Mouse (Mus musculus) lung, embryonic 14.5 days (tissue): ENCODE results near the gene Chek2. TPM values are rescaled to one million over a fixed set of nuclear protein-coding genes. Genes with fewer than 3 reads are reported as not detected.

Experiments used
- ATAC-seq: fragments of 200-750 bp; cut with Nextera tagmentation; 2 replicates; pipeline ENCODE4 v1.8.0; 2017; ENCODE audit warnings: mild to moderate bottlenecking, moderate TSS enrichment, moderate library complexity; ENCODE audit not compliant: insufficient read depth
- DNase-seq: peaks from one replicate; pipeline ENCODE4 v3.0.0-alpha.2; 2015
- H3K27ac ChIP-seq: fragments of 300-500 bp; sonication (generic); 2 replicates; pipeline ENCODE4 v1.5.1; 2014; ENCODE audit warnings: low read depth, mild to moderate bottlenecking, moderate library complexity
- H3K27me3 ChIP-seq: fragments of 300-500 bp; sonication (generic); 2 replicates; pipeline ENCODE4 v1.6.1; 2014; ENCODE audit warnings: low read length, control low read depth; ENCODE audit not compliant: insufficient read depth
- H3K36me3 ChIP-seq: fragments of 300-500 bp; sonication (generic); 2 replicates; pipeline ENCODE4 v1.6.1; 2014; ENCODE audit warnings: control low read depth; ENCODE audit not compliant: insufficient read depth
- H3K4me1 ChIP-seq: fragments of 300-500 bp; sonication (generic); 2 replicates; pipeline ENCODE4 v1.6.1; 2014; ENCODE audit warnings: antibody characterized with exemption, control low read depth; ENCODE audit not compliant: insufficient read depth
- H3K4me2 ChIP-seq: fragments of 300-500 bp; sonication (generic); 2 replicates; pipeline ENCODE4 v1.6.1; 2014; ENCODE audit warnings: mild to moderate bottlenecking
- H3K4me3 ChIP-seq: fragments of 300-500 bp; sonication (generic); 2 replicates; pipeline ENCODE4 v1.5.1; 2014; ENCODE audit warnings: low read depth, low read length
- H3K9ac ChIP-seq: fragments of 300-500 bp; sonication (generic); 2 replicates; pipeline ENCODE4 v1.6.1; 2014
- H3K9me3 ChIP-seq: fragments of 300-500 bp; sonication (generic); 2 replicates; pipeline ENCODE4 v1.6.1; 2016; ENCODE audit warnings: low read depth, low read length, control low read depth
- CTCF ChIP-seq: IDR thresholded peaks from 2 replicates; pipeline ENCODE4 v1.5.1; 2016; ENCODE audit warnings: antibody characterized with exemption, low read depth
- WGBS: fragments of 180-500 bp; shearing (Covaris S2); extraction: QIAGEN DNeasy Blood & Tissue Kit; methylation state at CpG from one replicate; pipeline ENCODE4 v1.1.7; 2014; 5-methylcytosine and 5-hydroxymethylcytosine counted together
- polyA plus RNA-seq: library from polyadenylated mRNA; unstranded; fragments of >200 nt; fragmentation: Nextera tagmentation; extraction: Ambion mirVana; gene quantifications from 2 replicates; pipeline ENCODE4 v1.2.1, GENCODE M21; 2014

Chek2 gene
- 32.0 and 33.8 TPM in 2 replicates for polyA plus RNA-seq

DNA sequence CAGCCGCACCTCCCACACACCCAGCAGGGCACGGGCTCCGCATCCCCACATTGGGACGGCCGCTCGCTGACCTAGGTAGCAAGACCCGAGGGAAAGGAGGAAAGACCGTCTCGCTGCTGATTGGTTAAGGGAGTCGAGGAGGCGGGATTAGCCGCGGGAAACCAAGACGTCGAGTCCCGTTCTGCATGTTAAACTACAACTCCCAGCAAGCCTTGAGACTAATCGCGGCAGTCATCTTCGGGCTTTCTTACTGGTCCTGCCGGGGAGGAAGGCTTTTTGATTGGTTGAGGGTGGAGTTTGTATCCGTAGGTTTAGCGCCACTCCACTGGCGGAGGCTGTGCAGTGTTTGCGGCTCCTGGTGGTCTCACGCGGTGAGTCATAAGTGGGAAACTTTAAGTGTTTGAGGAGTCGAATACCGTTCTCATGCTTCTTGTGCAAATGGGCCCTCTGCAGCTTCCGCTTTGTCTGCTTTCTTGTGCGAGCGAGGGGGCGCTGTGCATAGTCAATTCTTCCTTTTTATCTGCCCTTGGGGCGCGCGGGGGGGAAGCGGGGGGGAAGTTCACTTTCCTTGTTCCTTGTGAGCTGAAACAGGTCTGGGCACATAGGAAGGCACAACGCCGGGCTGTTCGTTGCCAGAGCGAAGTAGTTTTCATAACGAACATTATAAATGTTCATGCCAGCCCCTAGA lies at the start of gene Chek2, which contains the start of gene Hscb:
Chek2 (plus strand) TSS at position 302 of the 688 bp plus-strand sequence.
Hscb (minus strand) TSS at position 100 of the 688 bp plus-strand sequence.
- under 1% methylated on average over 41 of the region's 41 CpGs for WGBS
- no peaks in the 10 kb centered on the region for H3K4me1 ChIP-seq
- ATAC-seq (peak; percentile 99), DNase-seq (peak; percentile 99)
- H3K4me3 ChIP-seq: peak within 1 kb of the TSS; percentile 73
- TF ChIP-seq CTCF: peak; percentile 62
- no peaks in the 10 kb centered on the region for H3K9me3 ChIP-seq
- H3K27me3 ChIP-seq: no peaks in the 10 kb centered on the region
- H3K36me3 ChIP-seq: peaks cover 15% of the 10 kb centered on the region
- H3K9ac ChIP-seq: peak within 1 kb of the TSS; percentile 75
- peak within 1 kb of the TSS; percentile 83 for H3K4me2 ChIP-seq
- H3K27ac ChIP-seq: peak within 1 kb of the TSS; percentile 86

DNA sequence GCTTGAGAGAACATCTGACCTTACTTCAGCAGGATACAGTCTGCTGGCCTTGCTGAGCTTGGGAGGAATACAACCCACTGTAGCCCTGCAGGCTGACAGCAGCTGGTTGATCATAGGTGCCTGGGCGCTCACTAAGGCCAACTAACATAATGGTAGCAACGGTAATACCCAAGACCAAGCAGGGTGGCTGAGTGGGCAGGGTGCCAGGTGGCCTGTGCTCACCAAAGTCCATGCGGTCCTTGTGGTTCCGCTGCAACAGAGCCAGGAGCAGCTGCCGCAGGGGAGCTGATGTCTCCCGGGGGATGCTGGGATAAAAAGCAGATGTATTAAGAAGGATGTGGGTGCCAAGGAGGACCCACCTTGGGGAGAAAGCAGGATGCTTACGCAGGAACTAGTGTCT lies 45.4 kb upstream of the Chek2 start:
- no peak overlapping the region for H3K4me3 ChIP-seq
- H3K9me3 ChIP-seq: no peaks in the 10 kb centered on the region
- H3K27me3 ChIP-seq: no peaks in the 10 kb centered on the region
- H3K4me1 ChIP-seq: no peaks in the 10 kb centered on the region
- no peak for ATAC-seq
- DNase-seq: no peak
- no peak for TF ChIP-seq CTCF
- 91% methylated on average over 7 of the region's 7 CpGs for WGBS
- H3K36me3 ChIP-seq: peaks cover 100% of the 10 kb centered on the region
- H3K4me2 ChIP-seq: no peak overlapping the region
- no peak overlapping the region for H3K9ac ChIP-seq
- no peak overlapping the region for H3K27ac ChIP-seq

DNA sequence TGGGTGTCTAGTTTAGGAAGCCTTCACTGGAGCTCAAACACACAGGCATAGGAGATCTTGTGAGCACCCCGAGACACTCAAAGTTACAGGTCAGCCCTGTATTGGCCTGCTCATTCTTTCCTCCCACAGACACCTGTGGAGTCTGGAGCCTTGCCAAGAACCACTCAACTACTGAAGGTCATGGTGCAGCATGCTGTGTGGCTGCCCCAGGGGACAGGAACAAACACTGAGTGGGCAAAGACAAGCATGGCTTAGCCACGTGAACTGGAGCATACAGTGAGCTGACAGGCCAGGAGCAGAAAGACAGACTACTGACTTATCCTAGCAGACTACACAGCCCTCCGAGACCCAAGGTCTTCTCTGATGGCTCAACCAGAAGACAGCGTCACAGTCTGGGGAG lies 42.1 kb upstream of the Chek2 start:
- 60% methylated on average over 4 of the region's 4 CpGs for WGBS
- no peak for ATAC-seq
- H3K27ac ChIP-seq: no peak overlapping the region

DNA sequence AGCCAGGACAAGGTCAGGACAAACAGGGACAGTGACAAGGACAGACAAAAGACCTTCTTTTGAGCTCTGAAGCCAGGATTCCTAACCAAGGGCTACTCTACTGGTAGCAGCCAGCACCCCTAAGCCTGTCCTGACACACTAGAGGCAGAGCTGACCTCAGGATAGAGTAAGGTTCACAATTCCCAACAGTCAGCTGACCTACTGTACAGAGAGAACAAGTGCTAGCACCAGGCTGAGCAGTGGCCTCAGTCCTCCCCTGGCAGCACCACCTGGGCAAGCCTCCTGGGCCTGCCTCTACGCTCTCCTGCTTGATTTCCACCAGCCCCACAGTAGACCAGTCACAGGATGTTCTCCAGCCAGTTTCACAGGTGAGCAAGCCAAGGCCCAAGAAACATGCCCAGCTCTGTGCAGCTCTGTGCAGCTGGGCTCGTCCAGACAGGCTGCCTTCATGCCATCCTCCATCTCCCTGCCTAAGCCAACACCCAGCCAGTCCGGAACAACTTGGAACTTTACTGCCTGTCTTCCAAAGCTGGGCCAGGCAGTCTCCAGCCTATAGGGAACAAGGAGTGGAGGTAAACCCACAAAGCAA lies 38.6 kb upstream of the Chek2 start:
- no peaks in the 10 kb centered on the region for H3K9me3 ChIP-seq
- peaks cover 80% of the 10 kb centered on the region for H3K36me3 ChIP-seq
- no peaks in the 10 kb centered on the region for H3K27me3 ChIP-seq
- H3K9ac ChIP-seq: no peak overlapping the region
- DNase-seq (no peak), ATAC-seq (no peak)
- no peak overlapping the region for H3K4me2 ChIP-seq
- H3K4me3 ChIP-seq: no peak overlapping the region
- 86% methylated on average over 3 of the region's 3 CpGs for WGBS
- no peak for TF ChIP-seq CTCF
- no peaks in the 10 kb centered on the region for H3K4me1 ChIP-seq
- H3K27ac ChIP-seq: no peak overlapping the region

More for the DNA sequence above, 42.1 kb upstream of the Chek2 start:
- Histone ChIP-seq H3K27me3 (no peaks in the 10 kb centered on the region), H3K4me1 (no peaks in the 10 kb centered on the region), H3K9ac (no peak overlapping the region), H3K36me3 (peaks cover 97% of the 10 kb centered on the region), H3K4me2 (no peak overlapping the region), H3K4me3 (no peak overlapping the region), H3K9me3 (no peaks in the 10 kb centered on the region)
- peak; percentile 39 for DNase-seq
- no peak for TF ChIP-seq CTCF

DNA sequence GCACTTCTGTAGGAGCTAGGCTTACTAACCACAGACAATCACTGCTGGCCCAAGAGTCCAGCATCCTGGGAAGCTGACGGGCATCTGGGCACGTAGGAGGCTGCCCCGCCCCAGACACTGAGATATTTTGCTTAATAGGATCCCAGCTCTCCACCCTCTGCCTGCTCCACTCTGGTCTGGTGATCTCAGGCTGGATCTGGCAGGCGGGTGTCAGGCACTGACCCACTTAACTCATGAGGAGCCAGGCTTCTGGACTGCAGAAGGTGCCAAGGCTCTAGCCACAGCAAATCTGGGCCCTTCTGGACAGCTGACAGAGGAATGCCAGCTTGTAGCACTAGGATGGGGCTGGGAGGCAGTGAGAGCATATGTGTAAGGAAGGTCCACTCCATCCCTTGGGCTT lies 37.6 kb upstream of the Chek2 start:
- Histone ChIP-seq H3K27ac (no peak overlapping the region), H3K27me3 (no peaks in the 10 kb centered on the region), H3K4me1 (peaks cover 3% of the 10 kb centered on the region; the same call in 1 of the 2 replicates), H3K4me3 (no peak overlapping the region), H3K9me3 (no peaks in the 10 kb centered on the region), H3K36me3 (peaks cover 80% of the 10 kb centered on the region), H3K4me2 (no peak overlapping the region), H3K9ac (no peak overlapping the region)
- DNase-seq (no peak), ATAC-seq (no peak)
- 86% methylated on average over 4 of the region's 4 CpGs for whole genome bisulfite sequencing
- TF ChIP-seq CTCF: no peak

GRCm38 (mm10) chr5:110802809-110803208 lies 37.0 kb upstream of the Chek2 start:
- no peak overlapping the region for H3K9ac ChIP-seq
- no peak overlapping the region for H3K4me2 ChIP-seq

DNA sequence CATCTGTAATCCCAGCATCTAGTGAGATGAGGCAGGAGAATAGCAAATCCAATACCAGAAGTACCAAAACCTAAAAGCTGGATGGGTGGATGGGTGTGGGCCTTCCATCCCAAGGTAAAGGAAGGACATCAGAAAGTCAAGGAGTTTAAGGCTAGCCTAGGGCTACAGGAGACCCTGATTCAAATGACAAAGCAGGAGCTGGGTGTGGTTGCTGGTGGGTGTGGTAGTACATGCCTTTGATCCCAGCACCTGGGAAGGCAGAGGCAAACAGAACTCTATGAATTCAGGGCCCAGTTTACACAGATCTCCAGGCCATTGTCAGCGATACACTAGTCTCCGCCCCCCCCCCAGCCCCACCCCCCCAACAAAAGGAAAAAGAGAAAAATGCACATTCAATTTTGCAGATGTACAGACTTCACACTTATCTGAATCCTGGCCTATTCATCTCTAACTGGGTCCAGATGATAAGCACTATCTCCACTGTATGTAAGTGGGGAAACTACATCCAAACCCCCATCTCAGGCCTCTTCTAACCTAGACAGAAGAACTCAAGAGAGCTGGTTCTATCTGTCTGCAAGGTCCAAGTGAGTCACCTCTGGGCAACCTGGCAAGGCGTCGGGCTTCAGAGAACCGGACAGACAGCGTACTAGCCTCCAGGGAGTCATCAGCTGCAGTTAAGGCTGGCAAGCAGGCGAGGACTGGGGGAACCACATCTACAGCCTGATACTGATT lies 35.6 kb upstream of the Chek2 start:
- Histone ChIP-seq H3K36me3 (peaks cover 66% of the 10 kb centered on the region), H3K4me3 (no peak overlapping the region), H3K27me3 (no peaks in the 10 kb centered on the region), H3K9ac (no peak overlapping the region), H3K9me3 (no peaks in the 10 kb centered on the region), H3K4me1 (peaks cover 14% of the 10 kb centered on the region), H3K4me2 (no peak overlapping the region), H3K27ac (no peak overlapping the region)
- DNase-seq (no peak), ATAC-seq (no peak)
- WGBS: 87% methylated on average over 7 of the region's 7 CpGs
- TF ChIP-seq CTCF: no peak

More at GRCm38 (mm10) chr5:110802809-110803208, 37.0 kb upstream of the Chek2 start:
- Histone ChIP-seq H3K36me3 (peaks cover 79% of the 10 kb centered on the region), H3K27ac (no peak overlapping the region), H3K27me3 (no peaks in the 10 kb centered on the region), H3K4me3 (no peak overlapping the region), H3K4me1 (peaks cover 6% of the 10 kb centered on the region), H3K9me3 (no peaks in the 10 kb centered on the region)
- DNase-seq (no peak), ATAC-seq (no peak)
- TF ChIP-seq CTCF: no peak
